Mouse (Mus musculus) kidney, embryonic 16.5 days (tissue): Measurements from ENCODE around the gene Arhgap23. TPM values are rescaled to one million over a fixed set of nuclear protein-coding genes. Genes with fewer than 3 reads are reported as not detected.
A peak's percentile ranks its signal among the peaks of the same experiment; 100 is the strongest.

ENCODE experiments used
- ATAC-seq: fragments of 200-750 bp; cut with Nextera tagmentation; 2 replicates; pipeline ENCODE4 v1.8.0; 2017; ENCODE audit warnings: moderate TSS enrichment; ENCODE audit not compliant: low FRiP score, low TSS enrichment
- H3K27ac ChIP-seq: fragments of 300-500 bp; sonication (generic); 2 replicates; pipeline ENCODE4 v1.5.1; 2014; ENCODE audit warnings: low read length
- H3K27me3 ChIP-seq: fragments of 300-500 bp; sonication (generic); 2 replicates; pipeline ENCODE4 v1.6.1; 2014; ENCODE audit warnings: low read length, control low read depth, mixed read lengths; ENCODE audit not compliant: insufficient read depth
- H3K36me3 ChIP-seq: fragments of 300-500 bp; sonication (generic); 2 replicates; pipeline ENCODE4 v1.6.1; 2014; ENCODE audit warnings: low read length, control low read depth, mixed read lengths; ENCODE audit not compliant: insufficient read depth
- H3K4me1 ChIP-seq: fragments of 300-500 bp; sonication (generic); 2 replicates; pipeline ENCODE4 v1.6.1; 2014; ENCODE audit warnings: low read length, control low read depth, mixed read lengths; ENCODE audit not compliant: insufficient read depth
- H3K4me2 ChIP-seq: fragments of 300-500 bp; sonication (generic); replicated peaks from 2 replicates; pipeline ENCODE4 v1.6.1; 2014; ENCODE audit warnings: low read depth, low read length
- H3K4me3 ChIP-seq: fragments of 300-500 bp; sonication (generic); 2 replicates; pipeline ENCODE4 v1.5.1; 2014; ENCODE audit warnings: mild to moderate bottlenecking, low read length
- H3K9ac ChIP-seq: fragments of 300-500 bp; sonication (generic); replicated peaks from 2 replicates; pipeline ENCODE4 v1.6.1; 2014; ENCODE audit warnings: low read length
- H3K9me3 ChIP-seq: fragments of 300-500 bp; sonication (generic); 2 replicates; pipeline ENCODE4 v1.6.1; 2016; ENCODE audit warnings: low read length, control low read depth
- WGBS: fragments of 180-500 bp; shearing (Covaris S2); extraction: QIAGEN DNeasy Blood & Tissue Kit; methylation state at CpG from one replicate; pipeline ENCODE4 v1.1.7; 2014; 5-methylcytosine and 5-hydroxymethylcytosine counted together
- polyA plus RNA-seq: library from polyadenylated mRNA; unstranded; fragments of >200 nt; fragmentation: Nextera tagmentation; extraction: Ambion mirVana; gene quantifications from 2 replicates; pipeline ENCODE4 v1.2.1, GENCODE M21; 2015

Arhgap23 gene
- polyA plus RNA-seq, 1 experiment from 2014 or later, result 6.2 TPM

- Histone ChIP-seq H3K4me1 (peaks cover 34% of the 10 kb centered on the region), H3K9me3 (no peaks in the 10 kb centered on the region), H3K36me3 (no peaks in the 10 kb centered on the region), H3K27me3 (peaks cover 8% of the 10 kb centered on the region; the same call in 1 of the 2 replicates), H3K9ac (peak overlapping the region; percentile 15; the same call in 1 of the 2 replicates), H3K4me3 (peak overlapping the region; percentile 57), H3K27ac (no peak overlapping the region), H3K4me2 (peak overlapping the region; percentile 97)
- ATAC-seq, result peak; percentile 46; the same call in 1 of the 2 replicates
- WGBS, result under 1% methylated on average over 47 of the region's 61 CpGs
These were observed 11.1 kb upstream of the Arhgap23 start for GRCm38 (mm10) chr11:97404184-97404760.

- no peaks in the 10 kb centered on the region for H3K36me3 ChIP-seq
- peak; percentile 13; the same call in 1 of the 2 replicates for ATAC-seq
- H3K27me3 ChIP-seq, result peaks cover 8% of the 10 kb centered on the region; the same call in 1 of the 2 replicates
- no peak overlapping the region for H3K27ac ChIP-seq
- no peaks in the 10 kb centered on the region for H3K9me3 ChIP-seq
- peak overlapping the region; percentile 15 for H3K9ac ChIP-seq
- WGBS, result 2% methylated on average over 11 of the region's 11 CpGs
- peak overlapping the region; percentile 97 for H3K4me2 ChIP-seq
- peaks cover 34% of the 10 kb centered on the region for H3K4me1 ChIP-seq
- H3K4me3 ChIP-seq, result peak overlapping the region; percentile 57
These were observed 10.6 kb upstream of the Arhgap23 start for GRCm38 (mm10) chr11:97404761-97405190.

GRCm38 (mm10) chr11:97406094-97406951 is 9.0 kb upstream of the Arhgap23 start:
- no peaks in the 10 kb centered on the region for H3K36me3 ChIP-seq
- no peak overlapping the region; the same call in 1 of the 2 replicates for H3K4me3 ChIP-seq
- H3K4me1 ChIP-seq, result peaks cover 26% of the 10 kb centered on the region
- H3K27me3 ChIP-seq, result peaks cover 8% of the 10 kb centered on the region; the same call in 1 of the 2 replicates
- peak overlapping the region; percentile 23; the same call in 1 of the 2 replicates for H3K4me2 ChIP-seq
- WGBS, result 68% methylated on average over 10 of the region's 10 CpGs
- H3K9me3 ChIP-seq, result no peaks in the 10 kb centered on the region
- H3K27ac ChIP-seq, result peak overlapping the region; percentile 36; the same call in 1 of the 2 replicates
- no peak overlapping the region for H3K9ac ChIP-seq
- ATAC-seq, result no peak

- ATAC-seq, result no peak
- Histone ChIP-seq H3K4me2 (no peak overlapping the region), H3K9me3 (no peaks in the 10 kb centered on the region), H3K4me1 (peaks cover 31% of the 10 kb centered on the region), H3K36me3 (no peaks in the 10 kb centered on the region), H3K27me3 (peaks cover 5% of the 10 kb centered on the region; the same call in 1 of the 2 replicates), H3K4me3 (no peak overlapping the region), H3K9ac (no peak overlapping the region), H3K27ac (no peak overlapping the region)
- WGBS, result 76% methylated on average over 3 of the region's 3 CpGs
These were observed 7.9 kb upstream of the Arhgap23 start for GRCm38 (mm10) chr11:97407456-97407855.

GRCm38 (mm10) chr11:97408171-97408570 is 7.2 kb upstream of the Arhgap23 start:
- no peak for ATAC-seq
- 0 out of 2 replicates have a peak, but pooled peaks cover 4% of the 10 kb centered on the region for H3K27me3 ChIP-seq
- H3K27ac ChIP-seq, result no peak overlapping the region
- H3K9ac ChIP-seq, result no peak overlapping the region
- H3K4me3 ChIP-seq, result no peak overlapping the region
- no peaks in the 10 kb centered on the region for H3K36me3 ChIP-seq
- H3K4me2 ChIP-seq, result no peak overlapping the region
- peaks cover 38% of the 10 kb centered on the region for H3K4me1 ChIP-seq
- 2% methylated on average over 6 of the region's 6 CpGs for WGBS
- no peaks in the 10 kb centered on the region for H3K9me3 ChIP-seq

GRCm38 (mm10) chr11:97410958-97411357 is 4.4 kb upstream of the Arhgap23 start:
- 83% methylated on average over 4 of the region's 4 CpGs for WGBS
- Histone ChIP-seq H3K4me3 (no peak overlapping the region), H3K4me1 (peaks cover 28% of the 10 kb centered on the region), H3K4me2 (no peak overlapping the region), H3K36me3 (no peaks in the 10 kb centered on the region), H3K9ac (no peak overlapping the region), H3K27ac (no peak overlapping the region), H3K27me3 (0 out of 2 replicates have a peak, but pooled peaks cover 4% of the 10 kb centered on the region), H3K9me3 (no peaks in the 10 kb centered on the region)
- no peak for ATAC-seq

- H3K4me3 ChIP-seq, result no peak overlapping the region
- no peak for ATAC-seq
- H3K4me2 ChIP-seq, result no peak overlapping the region
- no peaks in the 10 kb centered on the region for H3K27me3 ChIP-seq
- no peaks in the 10 kb centered on the region for H3K36me3 ChIP-seq
- H3K9me3 ChIP-seq, result no peaks in the 10 kb centered on the region
- peak overlapping the region; percentile 70 for H3K27ac ChIP-seq
- H3K9ac ChIP-seq, result no peak overlapping the region
- H3K4me1 ChIP-seq, result peaks cover 25% of the 10 kb centered on the region
- WGBS, result 23% methylated on average over 3 of the region's 3 CpGs
These were observed 3.2 kb upstream of the Arhgap23 start for GRCm38 (mm10) chr11:97412117-97412516.

- Histone ChIP-seq H3K36me3 (no peaks in the 10 kb centered on the region), H3K4me2 (0 out of 2 replicates have a peak overlapping the region, but pooled peaks have one; percentile 4), H3K27me3 (no peaks in the 10 kb centered on the region), H3K4me3 (no peak overlapping the region), H3K4me1 (peaks cover 28% of the 10 kb centered on the region), H3K27ac (peak overlapping the region; percentile 70), H3K9ac (no peak overlapping the region; the same call in 1 of the 2 replicates), H3K9me3 (no peaks in the 10 kb centered on the region)
- 44% methylated on average over 10 of the region's 10 CpGs for WGBS
- ATAC-seq, result no peak
These were observed 2.5 kb upstream of the Arhgap23 start for GRCm38 (mm10) chr11:97412808-97413347.

GRCm38 (mm10) chr11:97415712-97416636 is 641 bp downstream of the Arhgap23 start:
- peak; percentile 47 for ATAC-seq
- peak overlapping the region; percentile 81 for H3K4me2 ChIP-seq
- no peaks in the 10 kb centered on the region for H3K27me3 ChIP-seq
- H3K9me3 ChIP-seq, result no peaks in the 10 kb centered on the region
- peak overlapping the region; percentile 82 for H3K4me3 ChIP-seq
- H3K9ac ChIP-seq, result peak overlapping the region; percentile 86
- H3K4me1 ChIP-seq, result peaks cover 28% of the 10 kb centered on the region
- H3K36me3 ChIP-seq, result no peaks in the 10 kb centered on the region
- H3K27ac ChIP-seq, result peak overlapping the region; percentile 84
- 2% methylated on average over 49 of the region's 49 CpGs for WGBS
